Mouse (Mus musculus) CH12.LX (cell line): ENCODE results near the gene B4gat1. TPM values are rescaled to one million over a fixed set of nuclear protein-coding genes. Genes with fewer than 3 reads are reported as not detected.

Experiments
- DNase-seq: peaks from one replicate; pipeline ENCODE4 v3.0.0-alpha.2; 2013; ENCODE audit errors: extremely low read depth
- H3K27ac ChIP-seq: 2 replicates; pipeline ENCODE4 v1.5.1; 2012; ENCODE audit warnings: low read depth, mild to moderate bottlenecking, control low read depth, moderate library complexity; ENCODE audit not compliant: insufficient read depth
- H3K27me3 ChIP-seq: replicated peaks from 2 replicates; pipeline ENCODE3; 2012; ENCODE audit warnings: inconsistent platforms
- H3K36me3 ChIP-seq, 2 experiments: replicated peaks in 1 of 2; 2 replicates each; pipeline versions ENCODE3 to v1.6.1; 2012; ENCODE audit warnings: inconsistent platforms in 1 of 2, low read length in 1 of 2, mild to moderate bottlenecking in 1 of 2, mixed read lengths in 1 of 2, moderate library complexity in 1 of 2; ENCODE audit not compliant: control insufficient read depth in 1 of 2, insufficient read depth in 1 of 2
- H3K4me1 ChIP-seq, 2 experiments: 2 replicates each; pipeline ENCODE4 v1.6.1; 2012; ENCODE audit warnings: inconsistent platforms in 1 of 2, moderate library complexity in 1 of 2; ENCODE audit not compliant: insufficient read depth in 2 of 2, control insufficient read depth in 1 of 2
- H3K4me2 ChIP-seq: 2 replicates; pipeline ENCODE4 v1.6.1; 2012; ENCODE audit warnings: low read depth, mild to moderate bottlenecking, control low read depth; ENCODE audit not compliant: poor library complexity, insufficient read depth, severe bottlenecking
- H3K4me3 ChIP-seq, 3 experiments: fragments of 150-350 bp in 1 of 3; sonication (generic) in 1 of 3; replicated peaks in 1 of 3; 2 replicates each; pipeline versions ENCODE3 to v1.5.1; 2011 to 2012; ENCODE audit warnings: low read depth in 2 of 3, low read length in 2 of 3, mild to moderate bottlenecking in 2 of 3, moderate library complexity in 2 of 3, control low read depth in 1 of 3, improper control_type of control experiment in 1 of 3, inconsistent platforms in 1 of 3, mixed read lengths in 1 of 3; ENCODE audit not compliant: poor library complexity in 1 of 3
- H3K79me2 ChIP-seq: replicated peaks from 2 replicates; pipeline ENCODE4 v1.6.1; 2012; ENCODE audit warnings: mild to moderate bottlenecking, moderate library complexity; ENCODE audit not compliant: control insufficient read depth, poor library complexity, insufficient read depth, severe bottlenecking; ENCODE audit errors: extremely low read depth
- H3K9ac ChIP-seq: 2 replicates; pipeline ENCODE4 v1.6.1; 2012; ENCODE audit warnings: low read depth, mild to moderate bottlenecking, control low read depth, moderate library complexity; ENCODE audit not compliant: insufficient read depth
- H3K9me3 ChIP-seq: replicated peaks from 2 replicates; pipeline ENCODE3; 2012; ENCODE audit warnings: low read length, inconsistent platforms, mixed read lengths
- CHD2 ChIP-seq: IDR thresholded peaks from 2 replicates; pipeline ENCODE4 v1.6.1; 2011; ENCODE audit warnings: low read length, improper control_type of control experiment
- JUND ChIP-seq: conservative IDR thresholded peaks from 2 replicates; pipeline ENCODE4 v1.6.1; 2011; ENCODE audit warnings: low read depth, low read length, improper control_type of control experiment
- MAX ChIP-seq: IDR thresholded peaks from 2 replicates; pipeline ENCODE4 v1.6.1; 2011; ENCODE audit warnings: low read length, improper control_type of control experiment
- MEF2A ChIP-seq: IDR thresholded peaks from 2 replicates; pipeline ENCODE4 v1.6.1; 2014; ENCODE audit warnings: low read depth, mild to moderate bottlenecking, inconsistent platforms, low read length, improper control_type of control experiment, borderline replicate concordance
- MXI1 ChIP-seq: IDR thresholded peaks from 2 replicates; pipeline ENCODE4 v1.6.1; 2011; ENCODE audit warnings: mild to moderate bottlenecking, low read depth, low read length, improper control_type of control experiment
- MYC ChIP-seq: IDR thresholded peaks from 2 replicates; pipeline ENCODE4 v1.6.1; 2011; ENCODE audit warnings: low read depth, mild to moderate bottlenecking, improper control_type of control experiment, low read length
- PAX5 ChIP-seq: IDR thresholded peaks from 2 replicates; pipeline ENCODE4 v1.6.1; 2012; ENCODE audit warnings: low read length, inconsistent platforms, mixed read lengths
- POLR2A ChIP-seq: IDR thresholded peaks from 2 replicates; pipeline ENCODE4 v1.6.1; 2011; ENCODE audit warnings: low read depth, mild to moderate bottlenecking, improper control_type of control experiment, low read length
- RAD21 ChIP-seq: IDR thresholded peaks from 2 replicates; pipeline ENCODE4 v1.6.1; 2011; ENCODE audit warnings: low read depth, mild to moderate bottlenecking, low read length, improper control_type of control experiment, moderate library complexity
- RCOR1 ChIP-seq: conservative IDR thresholded peaks from 2 replicates; pipeline ENCODE4 v1.6.1; 2012; ENCODE audit warnings: low read depth, mild to moderate bottlenecking, inconsistent platforms, low read length, improper control_type of control experiment
- UBTF ChIP-seq: IDR thresholded peaks from 2 replicates; pipeline ENCODE4 v1.6.1; 2012; ENCODE audit warnings: low read depth, mild to moderate bottlenecking, inconsistent platforms, low read length, improper control_type of control experiment, moderate library complexity
- USF1 ChIP-seq: IDR thresholded peaks from 2 replicates; pipeline ENCODE4 v1.6.1; 2014; ENCODE audit warnings: low read depth, mild to moderate bottlenecking, inconsistent platforms, low read length, improper control_type of control experiment
- ZKSCAN1 ChIP-seq: IDR thresholded peaks from 2 replicates; pipeline ENCODE4 v1.6.1; 2012; ENCODE audit warnings: low read depth, inconsistent platforms, low read length, improper control_type of control experiment, borderline replicate concordance
- ZMIZ1 ChIP-seq: IDR thresholded peaks from 2 replicates; pipeline ENCODE4 v1.6.1; 2012; ENCODE audit warnings: low read depth, mild to moderate bottlenecking, inconsistent platforms, low read length, improper control_type of control experiment
- ZNF384 ChIP-seq: IDR thresholded peaks from 2 replicates; pipeline ENCODE4 v1.6.1; 2012; ENCODE audit warnings: low read depth, low read length, improper control_type of control experiment, inconsistent platforms
- dilution Hi-C: fragments of 300-500 bp; cut with MboI; formaldehyde crosslinking; loops from 2 replicates; pipeline ENCODE4 v1.14.3; 2020; ENCODE audit warnings: low sequenced_read_pairs; ENCODE audit not compliant: extremely low pct_unique_long_range_greater_than_20kb, extremely low pct_ligation_motif_present
- in situ Hi-C: fragments of 300-500 bp; cut with MboI; formaldehyde crosslinking; loops from 3 replicates; pipeline ENCODE4 v1.14.3; 2019; ENCODE audit warnings: low sequenced_read_pairs, low pct_ligation_motif_present, low pct_unique_long_range_greater_than_20kb, mixed read lengths
- polyA plus RNA-seq: library from polyadenylated mRNA; unstranded; fragments of >175 nt; gene quantifications from 2 replicates; pipeline ENCODE4 v1.2.1, GENCODE M21; 2012; ENCODE audit warnings: low read depth; ENCODE audit not compliant: insufficient read length
- total RNA-seq, 2 experiments: library from RNA; depleted of rRNA; stranded (reverse); fragments of 300-350 nt in 1 of 2; fragments of >200 nt in 1 of 2; gene quantifications; 2 replicates each; pipeline ENCODE4 v1.2.3; 2012 to 2014

The B4gat1 gene
- total and polyA plus RNA-seq, 3 experiments, result 5.2 to 12.1 (median 6.9) TPM

DNA sequence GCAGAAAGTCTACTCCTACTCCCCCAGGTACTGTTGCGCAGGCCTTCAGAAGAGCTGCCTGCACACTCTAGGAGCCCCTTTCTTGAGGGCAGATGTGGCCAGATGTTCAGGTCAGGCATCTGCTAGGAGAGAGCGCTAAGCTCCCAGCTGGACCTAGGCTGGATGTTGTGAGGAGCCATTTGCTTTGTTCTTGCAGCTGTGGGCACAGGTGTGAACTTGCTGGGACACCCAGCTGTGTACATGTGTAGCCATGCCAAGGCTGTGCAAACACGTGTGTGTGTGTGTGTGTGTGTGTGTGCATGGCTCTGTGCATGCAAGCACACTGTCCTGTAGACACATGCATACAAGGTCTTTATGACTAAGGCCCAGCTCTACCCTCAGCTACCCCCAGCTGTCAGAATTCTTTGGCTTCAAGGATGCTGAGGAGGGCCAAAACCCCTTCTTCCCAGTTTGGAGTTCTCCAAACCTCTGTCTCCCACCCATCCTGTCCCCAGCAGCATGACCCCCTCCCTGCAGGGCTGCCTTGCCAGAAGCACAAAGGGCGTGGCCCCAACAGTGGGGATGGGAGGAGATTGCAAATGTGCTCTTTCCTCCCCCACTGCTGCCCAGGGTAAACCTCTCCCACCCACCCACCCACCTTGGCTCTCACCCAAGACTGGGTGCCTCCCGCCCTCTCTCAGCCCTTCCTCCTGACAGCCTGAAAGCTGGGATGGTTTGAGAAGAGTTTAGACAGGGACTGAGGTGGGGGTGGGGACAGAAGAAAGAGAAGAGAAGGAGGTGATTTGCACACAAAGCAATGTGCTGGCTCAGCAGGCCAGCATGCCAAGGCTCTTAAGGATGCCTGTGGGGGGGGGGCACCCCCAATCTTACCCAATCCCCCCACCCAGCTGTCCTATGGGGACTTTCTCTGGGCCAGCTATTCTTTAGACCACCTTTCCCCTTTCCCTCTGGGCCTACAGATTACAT is 22.0 kb downstream of the B4gat1 start:
- TF ChIP-seq CHD2, result no peak
- TF ChIP-seq JUND, result no peak
- TF ChIP-seq RCOR1, result no peak
- TF ChIP-seq PAX5, result no peak
- Histone ChIP-seq H3K9me3 (no peaks in the 10 kb centered on the region), H3K27me3 (peaks cover 40% of the 10 kb centered on the region), H3K79me2 (no peaks in the 10 kb centered on the region), H3K4me2 (no peak overlapping the region), H3K9ac (no peak overlapping the region), H3K27ac (no peak overlapping the region), H3K4me3 (no peak overlapping the region), H3K36me3 (peaks cover 0 to 4% of the 10 kb centered on the region in 2 experiments), H3K4me1 (peaks cover 5 to 11% of the 10 kb centered on the region in 2 experiments; a peak in 3 of 4 replicates)
- in situ Hi-C loops, result no loop called here
- dilution Hi-C loops, result no loop called here
- no peak for DNase-seq

GRCm38 (mm10) chr19:5062041-5062440 is 23.4 kb downstream of the B4gat1 start:
- no peaks in the 10 kb centered on the region for H3K9me3 ChIP-seq
- in situ Hi-C loops, result no loop called here
- no peak overlapping the region for H3K4me2 ChIP-seq
- TF ChIP-seq ZMIZ1 (no peak), MAX (no peak), RAD21 (no peak), MEF2A (no peak), RCOR1 (no peak), UBTF (no peak), USF1 (no peak), CHD2 (no peak), MXI1 (no peak), ZNF384 (no peak), MYC (no peak), POLR2A (no peak), ZKSCAN1 (no peak)
- dilution Hi-C loops, result no loop called here
- no peak for DNase-seq
- H3K4me3 ChIP-seq, result no peak overlapping the region
- H3K36me3 ChIP-seq, result peaks cover 0 to 3% of the 10 kb centered on the region in 2 experiments
- H3K27ac ChIP-seq, result no peak overlapping the region
- no peak overlapping the region for H3K9ac ChIP-seq
- H3K79me2 ChIP-seq, result no peaks in the 10 kb centered on the region
- peaks cover 49% of the 10 kb centered on the region for H3K27me3 ChIP-seq
- H3K4me1 ChIP-seq, result peaks cover 5 to 11% of the 10 kb centered on the region in 2 experiments; a peak in 3 of 4 replicates
